Mouse (Mus musculus): ENCODE data around the gene Tmem175. TPM values are rescaled to one million over a fixed set of nuclear protein-coding genes. Genes with fewer than 3 reads are reported as not detected.

Tmem175 gene
- total RNA-seq, 2 experiments from 2014 or later = 20.3 to 22.8 TPM

DNA sequence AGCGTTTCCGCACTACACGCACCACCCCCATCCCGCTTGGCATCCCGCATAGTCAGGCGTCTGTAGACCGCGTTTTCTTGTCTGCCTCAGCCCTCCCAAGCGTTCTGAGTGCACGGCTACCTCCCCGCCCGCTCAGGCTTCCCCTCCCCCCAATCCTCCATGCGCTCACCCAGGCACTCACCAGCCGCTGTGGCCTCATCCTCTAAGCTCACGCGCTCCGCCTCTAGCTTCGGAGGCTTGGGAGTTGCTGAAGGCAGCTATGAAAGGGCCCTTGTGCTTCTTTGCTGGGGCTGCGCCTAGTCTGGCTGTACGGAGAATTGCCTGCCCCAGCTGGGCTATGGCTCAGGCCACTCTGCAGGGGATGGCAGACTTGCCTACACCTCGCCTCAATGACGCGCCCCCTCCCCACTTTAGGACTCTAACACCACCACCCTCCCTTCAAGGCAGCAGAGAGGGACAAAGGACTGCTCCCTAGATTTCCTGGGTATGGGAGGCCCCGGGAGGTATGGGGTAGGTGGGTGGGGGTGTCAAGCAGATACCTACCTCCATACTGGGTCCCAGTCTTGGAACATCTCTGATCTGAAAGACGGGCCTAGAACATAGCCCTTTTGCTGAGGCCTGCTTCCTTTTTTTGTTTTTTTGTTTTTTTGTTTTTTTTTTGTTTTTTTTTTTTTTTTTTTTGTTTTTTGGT is 48.2 kb downstream of the Tmem175 start:
- DNase-seq = peak; percentile 72

DNA sequence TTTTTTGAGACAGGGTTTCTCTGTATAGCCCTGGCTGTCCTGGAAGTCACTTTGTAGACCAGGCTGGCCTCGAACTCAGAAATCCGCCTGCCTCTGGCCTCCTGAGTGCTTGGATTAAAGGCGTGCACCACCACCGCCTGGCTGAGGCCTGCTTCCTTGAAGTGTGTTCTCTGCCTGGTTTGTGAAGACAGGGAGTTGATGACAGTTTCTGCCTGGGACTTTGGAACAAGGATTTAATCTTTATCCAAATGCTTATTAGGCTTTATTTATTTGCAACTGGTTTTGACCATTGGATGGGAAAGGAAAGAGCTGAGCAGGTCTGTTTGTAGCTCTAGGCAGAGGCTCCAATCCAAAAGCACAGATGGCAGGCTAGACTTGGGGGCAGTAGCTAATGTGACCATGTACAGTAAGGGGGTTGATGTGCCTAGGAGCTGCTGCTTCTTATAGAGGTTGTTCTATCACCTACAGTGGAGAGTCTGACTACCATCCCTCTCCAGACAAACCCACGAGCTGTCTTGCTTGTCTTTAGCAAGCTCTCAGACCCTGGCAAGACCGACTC is 48.8 kb downstream of the Tmem175 start:
- no peak for DNase-seq

DNA sequence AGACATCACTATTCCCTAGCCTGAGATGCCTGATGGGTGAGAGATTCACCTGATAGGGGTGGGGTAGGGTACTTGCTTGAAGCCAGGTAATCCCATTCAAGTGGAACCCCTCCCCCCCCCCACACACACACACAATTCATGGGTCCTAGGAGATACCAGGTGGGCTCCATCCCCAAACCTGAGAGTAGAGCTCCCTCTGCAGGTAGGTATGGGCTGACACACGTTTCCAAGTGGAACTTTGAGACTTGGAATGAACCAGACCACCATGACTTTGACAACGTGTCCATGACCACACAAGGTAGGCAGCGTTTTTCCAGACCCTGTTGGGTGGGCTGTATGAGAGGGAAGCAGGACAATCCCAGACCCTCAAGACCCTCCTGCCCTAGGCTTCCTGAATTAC is 50.3 kb downstream of the Tmem175 start:
- no peak for DNase-seq

DNA sequence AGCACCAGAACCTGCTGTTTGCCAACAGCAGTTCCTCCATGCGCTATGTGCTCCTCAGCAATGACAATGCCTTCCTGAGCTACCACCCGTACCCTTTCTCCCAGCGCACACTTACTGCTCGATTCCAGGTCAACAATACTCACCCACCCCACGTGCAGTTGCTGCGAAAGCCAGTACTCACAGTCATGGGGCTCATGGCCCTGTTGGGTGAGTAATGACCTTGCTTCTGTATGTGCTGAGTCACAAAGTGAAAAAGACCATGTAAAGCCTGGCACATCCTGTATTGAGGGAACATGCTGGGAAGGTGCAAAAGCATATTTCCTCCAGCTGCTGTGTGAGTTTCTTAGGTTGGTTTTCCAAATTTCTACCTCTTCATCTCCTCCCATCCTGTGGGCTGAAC is 51.3 kb downstream of the Tmem175 start:
- peak; percentile 45 for DNase-seq

DNA sequence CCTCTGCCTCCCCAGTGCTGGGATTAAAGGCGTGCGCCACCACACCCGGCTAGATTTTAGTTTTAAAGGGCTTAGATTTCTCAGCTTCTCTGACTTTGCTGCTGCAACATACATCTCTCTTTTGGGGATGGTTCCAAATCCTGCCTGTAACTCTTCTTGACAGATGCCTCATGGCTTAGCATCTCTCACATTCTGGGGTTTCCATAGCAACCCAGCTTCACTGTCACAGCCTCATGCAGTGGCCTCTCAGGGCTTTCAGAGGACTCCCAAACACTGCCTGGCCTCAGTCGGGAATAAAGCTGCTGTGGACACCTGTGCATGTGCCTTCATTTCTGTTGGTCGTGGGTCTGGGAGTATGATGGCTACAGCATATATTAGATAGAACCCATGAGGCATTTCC is 59.5 kb downstream of the Tmem175 start:
- DNase-seq = no peak

DNA sequence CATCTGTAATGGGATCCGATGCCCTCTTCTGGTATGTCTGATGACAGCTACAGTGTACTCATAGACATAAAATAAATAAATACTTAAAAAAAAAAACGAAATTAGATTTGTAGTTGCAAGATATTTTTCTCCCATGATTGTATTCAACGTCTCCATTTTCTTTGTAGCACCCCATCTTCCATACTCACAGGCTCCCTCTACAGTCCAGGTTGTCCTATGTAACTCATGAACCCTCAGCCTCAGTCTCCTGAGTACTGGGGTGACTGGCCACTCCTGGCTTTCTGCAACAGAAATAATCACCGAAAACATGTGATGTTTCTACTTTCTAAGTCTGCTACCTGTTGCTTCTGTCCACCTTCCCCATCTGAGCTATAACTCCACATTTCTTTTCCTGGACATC is 61.6 kb downstream of the Tmem175 start:
- no peak for DNase-seq

DNA sequence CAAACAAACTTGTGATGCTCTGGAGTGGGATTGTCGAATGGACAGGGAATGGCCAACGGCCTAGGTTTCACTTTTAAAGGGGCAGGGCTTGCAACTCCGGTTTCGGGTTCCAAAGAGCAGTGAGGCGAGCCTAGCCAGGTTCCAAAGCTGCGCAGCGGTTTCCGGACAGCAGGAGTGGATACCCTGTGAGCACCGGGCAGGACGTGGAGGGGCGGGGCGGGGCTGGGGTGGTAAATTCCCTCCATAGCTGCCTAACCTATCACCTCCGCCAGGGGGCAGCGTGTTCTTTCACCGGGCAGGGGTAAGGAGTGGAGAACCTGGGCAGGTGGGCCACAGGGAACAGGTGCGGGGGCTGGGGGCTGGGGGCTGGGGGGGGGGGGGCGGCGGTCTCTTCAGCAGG is 62.7 kb downstream of the Tmem175 start, which contains the start of gene Fgfrl1:
Fgfrl1 (plus strand) TSS at position 112 of the 400 bp plus-strand sequence.
- peak; percentile 83 for DNase-seq

DNA sequence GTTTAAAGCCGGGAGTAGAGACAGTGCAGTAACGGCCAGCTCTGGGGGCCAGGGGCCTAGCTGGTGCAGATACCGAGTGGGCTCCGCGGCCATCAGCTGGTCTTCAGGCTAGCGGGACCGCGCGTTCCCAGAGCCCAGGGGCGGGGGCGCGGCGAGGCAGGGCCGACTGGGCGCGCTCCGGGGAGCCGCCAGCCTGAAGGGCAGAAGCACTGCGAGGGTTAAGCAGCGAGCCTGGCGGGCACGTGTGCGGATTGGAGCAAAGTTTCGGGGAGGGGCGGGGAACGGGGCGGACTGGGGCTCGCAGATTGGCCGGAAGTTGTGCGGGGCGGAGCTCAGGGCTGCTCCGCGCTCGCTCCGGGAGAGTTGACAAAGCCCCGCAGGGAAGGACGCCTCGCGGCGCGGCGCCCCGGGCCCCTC is 64.3 kb downstream of the Tmem175 start:
- peak; percentile 93 for DNase-seq

DNA sequence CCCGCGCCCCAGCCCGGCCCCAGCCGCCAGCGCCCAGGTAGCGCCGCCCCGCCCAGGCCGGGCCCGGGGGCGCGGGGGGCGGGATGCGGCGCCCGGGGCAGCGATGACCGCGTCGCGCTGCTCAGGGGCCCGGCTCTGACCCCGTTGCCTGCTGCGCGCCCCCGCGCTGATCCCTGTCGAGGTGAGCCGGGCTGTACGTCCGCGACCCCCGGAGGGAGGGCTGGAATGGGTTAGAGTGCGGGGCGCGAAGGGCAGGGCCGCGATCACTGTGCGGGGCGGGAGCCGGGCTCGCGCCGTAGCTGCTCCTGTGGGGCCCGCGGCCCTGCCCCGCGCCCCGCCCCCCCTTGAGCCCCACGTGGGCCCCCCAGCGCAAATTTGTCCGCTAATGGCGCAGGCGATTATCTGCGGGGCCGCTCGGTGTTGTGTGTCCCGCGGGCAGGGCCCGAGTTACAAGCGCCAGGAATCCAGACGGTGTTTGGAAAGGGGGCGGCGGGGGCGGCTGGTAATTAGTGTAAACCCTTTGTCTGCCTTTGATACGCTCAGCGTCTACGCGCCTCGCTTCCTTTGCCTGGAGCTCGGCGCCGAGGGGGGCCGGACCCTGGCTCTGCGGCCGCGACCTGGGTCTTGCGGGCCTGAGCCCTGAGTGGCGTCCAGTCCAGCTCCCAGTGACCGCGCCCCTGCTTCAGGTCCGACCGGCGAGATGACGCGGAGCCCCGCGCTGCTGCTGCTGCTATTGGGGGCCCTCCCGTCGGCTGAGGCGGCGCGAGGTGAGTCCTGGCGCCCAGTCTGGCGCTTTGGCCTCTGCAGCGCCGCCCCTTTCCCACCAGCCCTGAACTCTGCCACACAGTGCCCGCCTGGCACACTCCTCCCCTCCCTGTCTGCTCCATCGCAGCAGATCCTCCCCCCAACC is 65.0 kb downstream of the Tmem175 start:
- DNase-seq = peak; percentile 67

DNA sequence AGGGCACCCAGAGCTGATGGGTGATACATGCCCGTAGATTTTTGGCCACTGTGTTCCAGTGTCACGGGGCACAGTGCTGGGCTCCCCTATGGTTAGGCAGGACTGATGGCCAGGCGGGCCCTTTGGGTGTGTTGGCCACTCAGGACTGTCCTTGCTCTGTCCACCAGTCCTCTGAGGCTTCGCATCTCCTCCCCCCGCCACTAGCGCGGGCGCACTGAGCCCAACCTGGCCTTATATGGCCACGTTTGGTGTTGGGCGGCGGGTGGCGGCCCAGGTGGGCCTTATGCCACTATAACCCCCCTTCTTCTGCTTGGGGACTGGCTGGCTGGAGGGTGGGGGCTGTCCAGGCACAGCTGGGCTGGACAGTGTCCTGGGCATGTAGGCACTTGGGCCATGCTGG is 66.3 kb downstream of the Tmem175 start:
- no peak for DNase-seq

DNA sequence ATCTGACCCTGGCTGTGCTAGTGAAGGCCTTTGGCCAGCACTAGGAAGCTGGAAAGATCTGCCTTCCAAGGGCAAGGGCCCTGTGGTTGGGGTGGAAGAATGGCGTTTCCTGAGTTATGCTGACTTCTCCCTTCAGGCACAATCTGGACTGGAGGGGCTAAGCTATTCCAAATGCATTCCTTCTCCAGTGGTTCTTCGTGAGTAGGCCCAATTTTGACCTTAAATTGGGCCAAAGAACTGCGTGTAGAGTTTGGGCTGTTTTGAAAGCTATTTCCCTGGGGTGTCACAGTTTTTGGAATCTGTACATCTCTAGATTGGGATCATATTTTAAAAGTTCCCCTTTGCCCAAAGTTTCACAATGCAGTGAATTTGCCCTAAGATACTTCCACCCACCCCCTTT is 67.0 kb downstream of the Tmem175 start:
- no peak for DNase-seq

DNA sequence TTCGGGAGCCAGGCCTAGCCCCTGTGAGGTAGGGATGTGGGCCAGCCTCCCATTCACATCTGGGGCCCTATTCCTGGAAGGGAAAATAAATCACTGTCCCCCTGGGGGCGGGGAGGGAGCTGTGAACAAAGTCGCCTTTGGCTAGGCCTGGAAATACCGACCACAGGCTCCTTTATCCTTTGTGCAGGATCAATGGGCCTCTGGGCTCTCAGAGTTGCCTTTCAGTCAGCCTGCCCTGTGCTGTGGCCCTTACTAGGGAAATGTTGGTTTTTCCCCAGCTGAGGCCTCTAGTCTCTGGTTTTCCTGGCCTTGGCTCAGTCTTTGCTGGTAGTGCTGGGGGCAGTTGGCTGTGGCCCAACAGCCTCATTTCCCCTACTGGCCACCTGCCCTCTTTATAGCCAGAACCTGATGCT is 67.8 kb downstream of the Tmem175 start:
- no peak for DNase-seq

Other genes starting within 250 kb of the Tmem175 start
- gene Pde6b, start 241.4 kb upstream of the Tmem175 start, total RNA-seq (2021) = not detected
- gene Atp5k, start 195.3 kb upstream of the Tmem175 start, total RNA-seq (2021) = 100 to 1,000 TPM; 786 to 795 TPM
- gene Mfsd7a, start 180.9 kb upstream of the Tmem175 start, total RNA-seq (2021) = 1 to 10 TPM; 1.1 to 1.9 TPM
- 10 to 100 TPM; 42.6 to 49.1 TPM for gene Pcgf3, start 168.5 kb upstream of the Tmem175 start, total RNA-seq (2021)
- gene Cplx1, start 79.7 kb upstream of the Tmem175 start, total RNA-seq (2021) = 10 to 100 TPM in 1 of 2 experiments, 1 to 10 TPM in 1; 7.1 to 13.8 TPM
- 10 to 100 TPM; 65.8 to 74.6 TPM for gene Gak, start within 50 bp of the Tmem175 start, total RNA-seq (2021)
- 10 to 100 TPM in 1 of 2 experiments, 1 to 10 TPM in 1; 9.0 to 15.2 TPM for gene Idua, start 30.6 kb downstream of the Tmem175 start, total RNA-seq (2021)
- gene Dgkq, start 39.9 kb downstream of the Tmem175 start, total RNA-seq (2021) = 10 to 100 TPM; 16.7 to 23.7 TPM
- gene Slc26a1, start 45.8 kb downstream of the Tmem175 start, total RNA-seq (2021) = 10 to 100 TPM in 1 of 2 experiments, 1 to 10 TPM in 1; 5.7 to 11.4 TPM
- 10 to 100 TPM; 42.5 to 52.7 TPM for gene Fgfrl1, start 62.6 kb downstream of the Tmem175 start, total RNA-seq (2021)
- gene Rnf212, start 145.2 kb downstream of the Tmem175 start, total RNA-seq (2021) = not detected
- gene Tmed11, start 165.6 kb downstream of the Tmem175 start, total RNA-seq (2021) = not detected
- not detected for gene Vmn2r8, start 179.1 kb downstream of the Tmem175 start, total RNA-seq (2021)
- not detected for gene Vmn2r9, start 222.8 kb downstream of the Tmem175 start, total RNA-seq (2021)